Mouse (Mus musculus) fat pad, adult 2 months (tissue): Measurements from ENCODE around the gene Oas3.
A peak's percentile ranks its signal among the peaks of the same experiment; 100 is the strongest.
"Not testable (repeated sequence)": the region's sequence is repeated elsewhere in the genome, so short reads cannot be mapped to it uniquely, and the experiment has no call there.

Experiments used
- DNase-seq: peaks from one replicate; pipeline ENCODE4 v3.0.0-alpha.2; 2011; ENCODE audit warnings: low read depth, low spot score; ENCODE audit errors: extremely low read depth

Gene Oas3

GRCm38 (mm10) chr5:120777478-120777877 is at the start of gene Oas3:
TSS of gene Oas3 (minus strand) at chr5:120777661.
- DNase-seq, result no peak

- no peak for DNase-seq
These were observed 41.5 kb upstream of the Oas3 start for GRCm38 (mm10) chr5:120818999-120819398.

- no peak for DNase-seq
These were observed 38.5 kb upstream of the Oas3 start for GRCm38 (mm10) chr5:120815949-120816348.

GRCm38 (mm10) chr5:120813023-120813422 is 35.6 kb upstream of the Oas3 start:
- DNase-seq, result no peak

GRCm38 (mm10) chr5:120811951-120812819 is 34.7 kb upstream of the Oas3 start, which contains the start of gene Oas1c:
TSS of gene Oas1c (minus strand) at chr5:120812514.
- DNase-seq, result peak; percentile 43

GRCm38 (mm10) chr5:120809171-120809570 is 31.7 kb upstream of the Oas3 start:
- no peak for DNase-seq

- DNase-seq, result no peak
These were observed 29.0 kb upstream of the Oas3 start for GRCm38 (mm10) chr5:120806458-120806857.

- DNase-seq, result no peak
These were observed 26.1 kb upstream of the Oas3 start for GRCm38 (mm10) chr5:120803596-120803995.

GRCm38 (mm10) chr5:120798943-120799342 is 21.5 kb upstream of the Oas3 start:
- DNase-seq, result not testable (repeated sequence)

GRCm38 (mm10) chr5:120798147-120798546 is 20.7 kb upstream of the Oas3 start:
- DNase-seq, result not testable (repeated sequence)

GRCm38 (mm10) chr5:120795480-120796034 is 18.1 kb upstream of the Oas3 start, which contains the start of gene Oas1e:
TSS of gene Oas1e (minus strand) at chr5:120795530.
- DNase-seq, result not testable (repeated sequence)

- DNase-seq, result no peak
These were observed 15.6 kb upstream of the Oas3 start for GRCm38 (mm10) chr5:120793043-120793442.

GRCm38 (mm10) chr5:120787042-120787441 is 9.6 kb upstream of the Oas3 start:
- DNase-seq, result no peak

GRCm38 (mm10) chr5:120782446-120782845 is 5.0 kb upstream of the Oas3 start:
- no peak for DNase-seq

- no peak for DNase-seq
These were observed 4.2 kb upstream of the Oas3 start for GRCm38 (mm10) chr5:120781646-120782045.

GRCm38 (mm10) chr5:120779922-120780321 is 2.5 kb upstream of the Oas3 start:
- no peak for DNase-seq

GRCm38 (mm10) chr5:120778941-120779340 is 1.5 kb upstream of the Oas3 start:
- no peak for DNase-seq

- no peak for DNase-seq
These were observed 660 bp downstream of the Oas3 start for GRCm38 (mm10) chr5:120776801-120777200.

GRCm38 (mm10) chr5:120775287-120775985 is 2.0 kb downstream of the Oas3 start:
- no peak for DNase-seq

- no peak for DNase-seq
These were observed 8.1 kb downstream of the Oas3 start for GRCm38 (mm10) chr5:120769396-120769795.

- no peak for DNase-seq
These were observed 12.5 kb downstream of the Oas3 start for GRCm38 (mm10) chr5:120765010-120765409.

- no peak for DNase-seq
These were observed 15.6 kb downstream of the Oas3 start for GRCm38 (mm10) chr5:120761901-120762300.
